Mouse (Mus musculus) bone marrow, adult 2 months (tissue): ENCODE data around the gene Adcy9. TPM values are rescaled to one million over a fixed set of nuclear protein-coding genes. Genes with fewer than 3 reads are reported as not detected.

ENCODE experiments used
- H3K27ac ChIP-seq: fragments of 200-500 bp; 2 replicates; pipeline ENCODE4 v1.5.1; 2012; ENCODE audit warnings: low read depth, mild to moderate bottlenecking, control low read depth, inconsistent platforms, low read length; ENCODE audit not compliant: control insufficient read depth, poor library complexity, insufficient read depth
- H3K4me1 ChIP-seq: fragments of 200-500 bp; 2 replicates; pipeline ENCODE4 v1.6.1; 2011; ENCODE audit warnings: low read length; ENCODE audit not compliant: control insufficient read depth, insufficient read depth
- H3K4me3 ChIP-seq: fragments of 200-500 bp; replicated peaks from 2 replicates; pipeline ENCODE3; 2011; ENCODE audit warnings: mild to moderate bottlenecking, low read depth, low read length, control low read depth; ENCODE audit not compliant: control insufficient read depth
- CTCF ChIP-seq: fragments of 200-500 bp; IDR thresholded peaks from 2 replicates; pipeline ENCODE4 v1.5.1; 2011; ENCODE audit warnings: low read length, control low read depth; ENCODE audit not compliant: control insufficient read depth, insufficient read depth
- POLR2A ChIP-seq: fragments of 200-500 bp; IDR thresholded peaks from 2 replicates; pipeline ENCODE4 v1.6.1; 2011; ENCODE audit warnings: low read depth, mild to moderate bottlenecking, control low read depth, low read length, borderline replicate concordance; ENCODE audit not compliant: control insufficient read depth
- WGBS: fragments of 180-500 bp; shearing (Covaris S2); methylation state at CpG from one replicate; pipeline ENCODE4 v1.1.7; 2018; 5-methylcytosine and 5-hydroxymethylcytosine counted together
- polyA plus RNA-seq: library from polyadenylated mRNA; stranded (reverse); fragments of >200 nt; gene quantifications from 2 replicates; pipeline ENCODE4 v1.2.4, GENCODE M21; 2011; ENCODE audit warnings: low replicate concordance; ENCODE audit not compliant: missing spikeins, insufficient read depth, insufficient read length

Adcy9 gene
- polyA plus RNA-seq, 1 experiment: 5.2 TPM

DNA sequence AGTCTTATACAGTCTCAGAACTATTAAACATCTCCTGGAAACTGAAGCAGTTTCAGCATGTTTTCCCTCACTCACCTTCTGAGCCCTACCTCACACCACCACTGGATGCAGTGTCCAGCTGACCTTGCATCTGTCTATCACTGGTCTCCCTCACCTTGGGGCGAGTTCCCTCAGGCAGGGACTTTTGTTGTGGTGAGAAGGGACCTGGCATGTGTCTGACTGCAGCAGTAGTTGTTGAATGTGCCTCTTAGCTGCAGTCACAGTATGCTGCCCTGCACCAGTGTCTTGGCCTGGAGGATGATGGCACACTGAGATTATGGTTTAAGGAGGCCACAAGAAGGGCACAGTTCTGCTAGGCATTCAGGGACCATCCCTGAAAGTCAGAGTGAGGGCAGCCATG, 19.2 kb downstream of the Adcy9 start:
- Histone ChIP-seq H3K4me1 (peaks cover 3% of the 10 kb centered on the region), H3K27ac (no peak overlapping the region; the same call in 1 of the 2 replicates), H3K4me3 (no peak overlapping the region)
- WGBS: 66% methylated on average over 1 of the region's 1 CpGs
- TF ChIP-seq POLR2A (no peak), CTCF (no peak)

GRCm38 (mm10) chr16:4399471-4400223, 20.7 kb downstream of the Adcy9 start:
- H3K27ac ChIP-seq: no peak overlapping the region
- H3K4me1 ChIP-seq: peaks cover 1% of the 10 kb centered on the region
- 77% methylated on average over 5 of the region's 5 CpGs for WGBS
- no peak overlapping the region for H3K4me3 ChIP-seq
- TF ChIP-seq POLR2A (no peak), CTCF (no peak)

- no peak overlapping the region for H3K4me3 ChIP-seq
- peaks cover 1% of the 10 kb centered on the region for H3K4me1 ChIP-seq
- TF ChIP-seq CTCF (no peak), POLR2A (no peak)
- no peak overlapping the region for H3K27ac ChIP-seq
- WGBS: 64% methylated on average over 2 of the region's 2 CpGs
These were observed 21.5 kb downstream of the Adcy9 start for GRCm38 (mm10) chr16:4398782-4399181.

- Histone ChIP-seq H3K27ac (no peak overlapping the region), H3K4me3 (no peak overlapping the region), H3K4me1 (peaks cover 1% of the 10 kb centered on the region)
- WGBS: 53% methylated on average over 7 of the region's 7 CpGs
- TF ChIP-seq POLR2A (no peak), CTCF (no peak)
These were observed 22.7 kb downstream of the Adcy9 start for GRCm38 (mm10) chr16:4397636-4398035.

GRCm38 (mm10) chr16:4395687-4396341, 24.5 kb downstream of the Adcy9 start:
- Histone ChIP-seq H3K4me3 (no peak overlapping the region), H3K27ac (no peak overlapping the region), H3K4me1 (no peaks in the 10 kb centered on the region)
- no peak for TF ChIP-seq POLR2A
- no peak for TF ChIP-seq CTCF
- 81% methylated on average over 10 of the region's 10 CpGs for WGBS

DNA sequence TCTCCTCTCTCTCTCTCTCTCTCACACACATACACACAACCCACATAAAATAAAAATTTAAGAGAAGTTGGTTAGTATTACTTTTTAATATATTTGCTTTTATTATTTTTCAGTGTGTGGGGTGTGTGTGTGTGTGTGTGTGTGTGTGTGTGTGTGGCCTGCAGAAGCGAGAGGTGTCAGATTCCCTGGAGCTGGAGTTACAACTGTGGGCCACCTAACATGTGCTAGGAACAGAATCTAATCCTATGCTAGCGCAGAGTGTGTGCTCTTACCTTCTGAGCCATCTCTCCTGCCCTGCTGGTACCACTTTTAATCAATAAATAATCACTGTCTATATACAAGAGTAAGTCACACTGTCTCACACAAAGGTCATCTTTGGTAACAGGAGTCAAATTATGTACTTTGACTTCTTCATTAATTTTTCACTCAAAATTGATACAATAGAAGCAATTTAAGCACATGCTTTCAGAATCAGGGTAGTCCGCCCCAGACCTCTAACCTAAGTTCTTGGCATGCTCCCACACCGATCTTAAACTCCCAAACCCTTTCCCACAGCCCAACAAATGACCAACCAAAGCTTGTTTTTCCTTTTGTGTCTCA, 25.2 kb downstream of the Adcy9 start:
- H3K4me1 ChIP-seq: no peaks in the 10 kb centered on the region
- TF ChIP-seq CTCF (no peak), POLR2A (no peak)
- no peak overlapping the region for H3K27ac ChIP-seq
- H3K4me3 ChIP-seq: no peak overlapping the region
- 88% methylated on average over 4 of the region's 4 CpGs for WGBS

GRCm38 (mm10) chr16:4383473-4384038, 36.7 kb downstream of the Adcy9 start:
- WGBS: 61% methylated on average over 4 of the region's 4 CpGs
- TF ChIP-seq POLR2A (no peak), CTCF (no peak)
- H3K4me1 ChIP-seq: peaks cover 3% of the 10 kb centered on the region
- no peak overlapping the region for H3K27ac ChIP-seq
- H3K4me3 ChIP-seq: no peak overlapping the region

DNA sequence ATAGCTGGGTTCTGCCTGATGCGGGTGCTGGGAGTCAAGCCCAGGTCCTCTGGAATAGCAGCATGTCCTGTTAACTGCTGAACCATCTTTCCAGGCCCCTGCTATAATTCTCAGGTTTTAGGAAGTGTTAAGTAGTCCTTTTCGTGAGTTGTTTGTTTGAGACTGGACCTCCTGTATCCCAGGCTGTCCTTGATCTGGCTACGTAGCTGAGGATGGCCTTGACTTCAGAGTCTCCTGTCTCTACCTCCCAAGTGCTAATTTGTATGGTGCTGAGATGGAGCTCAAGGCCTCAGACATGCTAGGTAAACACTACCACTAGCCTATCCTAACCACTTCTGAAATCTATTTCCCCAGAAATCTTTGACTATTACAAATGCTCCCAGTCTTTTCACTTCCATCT, 37.9 kb downstream of the Adcy9 start:
- WGBS: 90% methylated on average over 3 of the region's 3 CpGs
- no peak overlapping the region for H3K4me3 ChIP-seq
- TF ChIP-seq CTCF (no peak), POLR2A (no peak)

More for the DNA sequence above, 37.9 kb downstream of the Adcy9 start:
- no peak overlapping the region for H3K27ac ChIP-seq
- H3K4me1 ChIP-seq: peaks cover 3% of the 10 kb centered on the region
